Mouse (Mus musculus): ENCODE measurements around the gene Entpd3.

DNA sequence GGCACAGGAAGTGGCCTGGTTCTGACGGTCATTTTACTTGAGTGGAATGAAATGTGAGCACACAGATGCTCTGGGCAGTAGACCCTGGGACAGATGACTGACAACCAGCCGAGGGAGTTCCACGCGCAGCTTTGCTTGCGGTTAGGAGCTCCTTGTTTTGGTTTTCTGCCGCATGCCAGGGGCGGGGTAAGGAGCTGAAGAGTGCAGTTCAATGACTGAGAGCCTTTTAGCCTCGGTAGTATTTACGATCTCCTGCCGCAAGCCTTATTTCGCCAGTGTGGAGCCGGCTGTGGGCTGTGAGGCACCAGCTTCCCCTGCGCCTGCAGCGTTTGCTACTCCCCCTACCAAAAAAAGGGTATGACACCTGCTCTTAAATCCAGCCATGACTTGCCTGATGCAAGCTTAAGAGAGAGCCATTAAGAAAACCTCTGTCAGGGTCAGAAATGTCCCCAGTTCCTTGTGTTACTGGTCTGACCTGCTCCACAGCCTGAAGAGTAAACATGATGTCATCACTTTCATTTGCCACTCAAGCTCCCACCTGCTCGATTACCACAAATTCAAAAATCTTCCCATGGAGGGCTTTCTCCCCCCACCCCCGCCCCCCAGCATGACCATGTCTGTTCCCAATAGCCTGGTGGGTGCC is 7.5 kb downstream of the Entpd3 start:
- TF ChIP-seq POU5F1 (IDR thresholded peaks at IDR 0.05; ENCODE audit: borderline replicate concordance, low read length) = no peak
- no peak for TF ChIP-seq CTCF (conservative IDR thresholded peaks at IDR 0.05; ENCODE audit: low read length)

Measured in E14TG2a.4 (cell line).